Mouse (Mus musculus) hindbrain, embryonic 12.5 days (tissue): Measurements from ENCODE around the gene Plekha3. TPM values are rescaled to one million over a fixed set of nuclear protein-coding genes. Genes with fewer than 3 reads are reported as not detected.

Experiments
- ATAC-seq: fragments of 200-750 bp; cut with Nextera tagmentation; 2 replicates; pipeline ENCODE4 v1.8.0; 2017; ENCODE audit warnings: moderate TSS enrichment; ENCODE audit not compliant: low FRiP score
- H3K27ac ChIP-seq: fragments of 300-500 bp; sonication (generic); 2 replicates; pipeline ENCODE4 v1.5.1; 2016; ENCODE audit warnings: mild to moderate bottlenecking
- H3K27me3 ChIP-seq: fragments of 300-500 bp; sonication (generic); 2 replicates; pipeline ENCODE4 v1.6.1; 2016; ENCODE audit warnings: mild to moderate bottlenecking
- H3K36me3 ChIP-seq: fragments of 300-500 bp; sonication (generic); 2 replicates; pipeline ENCODE4 v1.6.1; 2016; ENCODE audit warnings: mild to moderate bottlenecking
- H3K4me1 ChIP-seq: fragments of 300-500 bp; sonication (generic); 2 replicates; pipeline ENCODE4 v1.6.1; 2016
- H3K4me2 ChIP-seq: fragments of 300-500 bp; sonication (generic); replicated peaks from 2 replicates; pipeline ENCODE4 v1.6.1; 2016; ENCODE audit warnings: mild to moderate bottlenecking
- H3K4me3 ChIP-seq: fragments of 300-500 bp; sonication (generic); 2 replicates; pipeline ENCODE4 v1.5.1; 2016; ENCODE audit warnings: mild to moderate bottlenecking
- H3K9ac ChIP-seq: fragments of 300-500 bp; sonication (generic); 2 replicates; pipeline ENCODE4 v1.6.1; 2016; ENCODE audit warnings: mild to moderate bottlenecking, moderate library complexity
- H3K9me3 ChIP-seq: fragments of 300-500 bp; sonication (generic); replicated peaks from 2 replicates; pipeline ENCODE4 v1.6.1; 2016; ENCODE audit warnings: mild to moderate bottlenecking
- WGBS: fragments of 180-500 bp; shearing (Covaris S2); methylation state at CpG from one replicate; pipeline ENCODE4 v1.1.7; 2016; 5-methylcytosine and 5-hydroxymethylcytosine counted together
- polyA plus RNA-seq: library from polyadenylated mRNA; unstranded; fragments of >200 nt; fragmentation: Nextera tagmentation; extraction: Ambion mirVana; gene quantifications from 2 replicates; pipeline ENCODE4 v1.2.1, GENCODE M21; 2016

Gene Plekha3
- polyA plus RNA-seq = 16.8 and 18.7 TPM in 2 replicates

GRCm38 (mm10) chr2:76674725-76675427 is at the start of gene Plekha3:
Gene Plekha3, plus strand, starts transcription at chr2:76675281.
- no peaks in the 10 kb centered on the region for H3K36me3 ChIP-seq
- H3K4me1 ChIP-seq = peaks cover 18% of the 10 kb centered on the region
- H3K9ac ChIP-seq = peak within 1 kb of the TSS; percentile 92
- H3K4me3 ChIP-seq = peak within 1 kb of the TSS; percentile 67
- peak within 1 kb of the TSS; percentile 87 for H3K27ac ChIP-seq
- peak; percentile 78 for ATAC-seq
- H3K27me3 ChIP-seq = no peaks in the 10 kb centered on the region
- 4% methylated on average over 50 of the region's 52 CpGs for WGBS
- H3K9me3 ChIP-seq = no peaks in the 10 kb centered on the region
- H3K4me2 ChIP-seq = peak within 1 kb of the TSS; percentile 56

- Histone ChIP-seq H3K9ac (no peak overlapping the region), H3K27me3 (no peaks in the 10 kb centered on the region), H3K4me2 (no peak overlapping the region), H3K9me3 (no peaks in the 10 kb centered on the region; the same call in 1 of the 2 replicates), H3K4me1 (no peaks in the 10 kb centered on the region), H3K4me3 (no peak overlapping the region), H3K27ac (no peak overlapping the region), H3K36me3 (peaks cover 92% of the 10 kb centered on the region)
- no peak for ATAC-seq
- WGBS = 95% methylated on average over 12 of the region's 12 CpGs
Measured at GRCm38 (mm10) chr2:76630293-76630692, 44.8 kb upstream of the Plekha3 start.

GRCm38 (mm10) chr2:76631600-76631999 is 43.5 kb upstream of the Plekha3 start:
- H3K36me3 ChIP-seq = peaks cover 92% of the 10 kb centered on the region
- WGBS = 85% methylated on average over 4 of the region's 4 CpGs
- no peak for ATAC-seq
- H3K27ac ChIP-seq = no peak overlapping the region
- H3K9me3 ChIP-seq = no peaks in the 10 kb centered on the region; the same call in 1 of the 2 replicates
- no peaks in the 10 kb centered on the region for H3K4me1 ChIP-seq
- H3K9ac ChIP-seq = no peak overlapping the region
- no peak overlapping the region for H3K4me2 ChIP-seq
- H3K27me3 ChIP-seq = no peaks in the 10 kb centered on the region
- no peak overlapping the region for H3K4me3 ChIP-seq

GRCm38 (mm10) chr2:76639637-76640036 is 35.4 kb upstream of the Plekha3 start:
- Histone ChIP-seq H3K4me3 (no peak overlapping the region), H3K36me3 (peaks cover 73% of the 10 kb centered on the region), H3K4me2 (no peak overlapping the region), H3K27me3 (no peaks in the 10 kb centered on the region), H3K27ac (no peak overlapping the region), H3K4me1 (no peaks in the 10 kb centered on the region), H3K9ac (no peak overlapping the region), H3K9me3 (no peaks in the 10 kb centered on the region)
- 98% methylated on average over 2 of the region's 2 CpGs for WGBS
- ATAC-seq = no peak

GRCm38 (mm10) chr2:76643801-76644200 is 31.3 kb upstream of the Plekha3 start:
- H3K27me3 ChIP-seq = no peaks in the 10 kb centered on the region
- H3K4me3 ChIP-seq = no peak overlapping the region
- no peak overlapping the region for H3K4me2 ChIP-seq
- no peak overlapping the region for H3K27ac ChIP-seq
- peaks cover 41% of the 10 kb centered on the region for H3K36me3 ChIP-seq
- ATAC-seq = no peak
- H3K9ac ChIP-seq = no peak overlapping the region
- peaks cover 11% of the 10 kb centered on the region for H3K4me1 ChIP-seq
- H3K9me3 ChIP-seq = no peaks in the 10 kb centered on the region

GRCm38 (mm10) chr2:76647441-76647869 is 27.6 kb upstream of the Plekha3 start:
- Histone ChIP-seq H3K4me3 (peak overlapping the region; percentile 71), H3K36me3 (peaks cover 6% of the 10 kb centered on the region), H3K4me2 (peak overlapping the region; percentile 70), H3K9ac (peak overlapping the region; percentile 86), H3K9me3 (no peaks in the 10 kb centered on the region), H3K4me1 (peaks cover 13% of the 10 kb centered on the region), H3K27me3 (no peaks in the 10 kb centered on the region), H3K27ac (peak overlapping the region; percentile 95)
- ATAC-seq = peak; percentile 74; the same call in 1 of the 2 replicates
- under 1% methylated on average over 30 of the region's 32 CpGs for WGBS

- H3K4me2 ChIP-seq = peak within 1 kb of the TSS; percentile 70
- peak within 1 kb of the TSS; percentile 86 for H3K9ac ChIP-seq
- H3K27me3 ChIP-seq = no peaks in the 10 kb centered on the region
- ATAC-seq = peak; percentile 99
- peaks cover 13% of the 10 kb centered on the region for H3K4me1 ChIP-seq
- under 1% methylated on average over 40 of the region's 42 CpGs for WGBS
- H3K9me3 ChIP-seq = no peaks in the 10 kb centered on the region
- H3K36me3 ChIP-seq = 0 out of 2 replicates have a peak, but pooled peaks cover 2% of the 10 kb centered on the region
- H3K4me3 ChIP-seq = peak within 1 kb of the TSS; percentile 71
- peak within 1 kb of the TSS; percentile 95 for H3K27ac ChIP-seq
Measured at GRCm38 (mm10) chr2:76647883-76648570, 27.1 kb upstream of the Plekha3 start, which contains the start of the genes Prkra and Pjvk. Gene Prkra, minus strand, starts transcription at chr2:76648015. Gene Pjvk, plus strand, starts transcription at chr2:76648476.

GRCm38 (mm10) chr2:76648666-76649141 is 26.4 kb upstream of the Plekha3 start:
- peak; percentile 53 for ATAC-seq
- no peaks in the 10 kb centered on the region for H3K36me3 ChIP-seq
- peak overlapping the region; percentile 71 for H3K4me3 ChIP-seq
- H3K4me1 ChIP-seq = peaks cover 13% of the 10 kb centered on the region
- peak overlapping the region; percentile 70 for H3K4me2 ChIP-seq
- H3K27ac ChIP-seq = peak overlapping the region; percentile 95
- no peaks in the 10 kb centered on the region for H3K9me3 ChIP-seq
- H3K9ac ChIP-seq = peak overlapping the region; percentile 86
- 32% methylated on average over 13 of the region's 13 CpGs for WGBS
- H3K27me3 ChIP-seq = no peaks in the 10 kb centered on the region

GRCm38 (mm10) chr2:76653070-76653469 is 22.0 kb upstream of the Plekha3 start:
- Histone ChIP-seq H3K27ac (no peak overlapping the region), H3K36me3 (no peaks in the 10 kb centered on the region), H3K4me1 (peaks cover 5% of the 10 kb centered on the region), H3K4me2 (no peak overlapping the region), H3K9me3 (no peaks in the 10 kb centered on the region), H3K27me3 (no peaks in the 10 kb centered on the region), H3K4me3 (no peak overlapping the region), H3K9ac (no peak overlapping the region)
- 93% methylated on average over 4 of the region's 4 CpGs for WGBS
- ATAC-seq = no peak

GRCm38 (mm10) chr2:76654646-76655045 is 20.4 kb upstream of the Plekha3 start:
- H3K27ac ChIP-seq = no peak overlapping the region
- H3K9me3 ChIP-seq = no peaks in the 10 kb centered on the region
- 83% methylated on average over 5 of the region's 5 CpGs for WGBS
- H3K4me3 ChIP-seq = no peak overlapping the region
- no peak overlapping the region for H3K4me2 ChIP-seq
- H3K4me1 ChIP-seq = no peaks in the 10 kb centered on the region
- H3K36me3 ChIP-seq = no peaks in the 10 kb centered on the region
- H3K27me3 ChIP-seq = no peaks in the 10 kb centered on the region
- no peak for ATAC-seq
- no peak overlapping the region for H3K9ac ChIP-seq

GRCm38 (mm10) chr2:76655444-76655843 is 19.6 kb upstream of the Plekha3 start:
- Histone ChIP-seq H3K4me3 (no peak overlapping the region), H3K4me1 (no peaks in the 10 kb centered on the region), H3K27me3 (no peaks in the 10 kb centered on the region), H3K4me2 (no peak overlapping the region), H3K9ac (no peak overlapping the region), H3K9me3 (no peaks in the 10 kb centered on the region), H3K36me3 (no peaks in the 10 kb centered on the region), H3K27ac (no peak overlapping the region)
- ATAC-seq = no peak
- 76% methylated on average over 3 of the region's 3 CpGs for WGBS

- H3K9ac ChIP-seq = no peak overlapping the region
- no peaks in the 10 kb centered on the region for H3K36me3 ChIP-seq
Measured at GRCm38 (mm10) chr2:76655982-76656381, 19.1 kb upstream of the Plekha3 start.

More at GRCm38 (mm10) chr2:76655982-76656381, 19.1 kb upstream of the Plekha3 start:
- H3K9me3 ChIP-seq = no peaks in the 10 kb centered on the region
- no peaks in the 10 kb centered on the region for H3K27me3 ChIP-seq
- no peak overlapping the region for H3K27ac ChIP-seq
- WGBS = 15% methylated on average over 1 of the region's 1 CpGs
- H3K4me2 ChIP-seq = no peak overlapping the region
- ATAC-seq = no peak
- H3K4me1 ChIP-seq = no peaks in the 10 kb centered on the region
- no peak overlapping the region for H3K4me3 ChIP-seq
